Mouse (Mus musculus): ENCODE measurements around the gene 2310030G06Rik. TPM values are rescaled to one million over a fixed set of nuclear protein-coding genes. Genes with fewer than 3 reads are reported as not detected.

Gene 2310030G06Rik
- polyA plus RNA-seq, 1 experiment from 2014 or later: 14.2 TPM

- ATAC-seq (ENCODE audit: insufficient read depth, low FRiP score): no peak
- Histone ChIP-seq H3K36me3 (ENCODE audit: control insufficient read depth, insufficient read depth, low read length) (no peaks in the 10 kb centered on the region), H3K4me2 (ENCODE audit: low read depth, low read length) (0 out of 2 replicates have a peak overlapping the region, but pooled peaks have one; percentile 14), H3K9ac (ENCODE audit: low read length) (no peak overlapping the region; the same call in 1 of the 2 replicates), H3K4me3 (replicated peaks; ENCODE audit: low read length) (no peak overlapping the region), H3K27me3 (ENCODE audit: control insufficient read depth, insufficient read depth, low read length) (no peaks in the 10 kb centered on the region), H3K9me3 (replicated peaks; ENCODE audit: control insufficient read depth, low read length) (no peaks in the 10 kb centered on the region), H3K27ac (ENCODE audit: low read length) (no peak overlapping the region), H3K4me1 (ENCODE audit: control insufficient read depth, insufficient read depth, low read length) (peaks cover 28% of the 10 kb centered on the region)
- WGBS: 48% methylated on average over 8 of the region's 8 CpGs
These were observed 23.9 kb downstream of the 2310030G06Rik start for GRCm38 (mm10) chr9:50722451-50722911.

- no peaks in the 10 kb centered on the region for H3K9me3 ChIP-seq (replicated peaks; ENCODE audit: control insufficient read depth, low read length)
- H3K4me1 ChIP-seq (ENCODE audit: control insufficient read depth, insufficient read depth, low read length): peaks cover 20% of the 10 kb centered on the region
- ATAC-seq (ENCODE audit: insufficient read depth, low FRiP score): no peak
- H3K27me3 ChIP-seq (ENCODE audit: control insufficient read depth, insufficient read depth, low read length): no peaks in the 10 kb centered on the region
- WGBS: 29% methylated on average over 12 of the region's 12 CpGs
- no peaks in the 10 kb centered on the region for H3K36me3 ChIP-seq (ENCODE audit: control insufficient read depth, insufficient read depth, low read length)
- H3K4me2 ChIP-seq (ENCODE audit: low read depth, low read length): no peak overlapping the region
- H3K4me3 ChIP-seq (replicated peaks; ENCODE audit: low read length): no peak overlapping the region
- H3K27ac ChIP-seq (ENCODE audit: low read length): no peak overlapping the region
- no peak overlapping the region; the same call in 1 of the 2 replicates for H3K9ac ChIP-seq (ENCODE audit: low read length)
These were observed 25.3 kb downstream of the 2310030G06Rik start for GRCm38 (mm10) chr9:50721061-50721460.

- Histone ChIP-seq H3K27ac (ENCODE audit: low read length) (no peak overlapping the region), H3K9ac (ENCODE audit: low read length) (no peak overlapping the region), H3K36me3 (ENCODE audit: control insufficient read depth, insufficient read depth, low read length) (no peaks in the 10 kb centered on the region), H3K4me1 (ENCODE audit: control insufficient read depth, insufficient read depth, low read length) (peaks cover 19% of the 10 kb centered on the region), H3K9me3 (replicated peaks; ENCODE audit: control insufficient read depth, low read length) (no peaks in the 10 kb centered on the region), H3K4me2 (ENCODE audit: low read depth, low read length) (no peak overlapping the region), H3K27me3 (ENCODE audit: control insufficient read depth, insufficient read depth, low read length) (no peaks in the 10 kb centered on the region), H3K4me3 (replicated peaks; ENCODE audit: low read length) (no peak overlapping the region)
- 70% methylated on average over 4 of the region's 4 CpGs for WGBS
- ATAC-seq (ENCODE audit: insufficient read depth, low FRiP score): no peak
These were observed 27.5 kb downstream of the 2310030G06Rik start for GRCm38 (mm10) chr9:50718878-50719277.

GRCm38 (mm10) chr9:50714188-50714587 is 32.1 kb downstream of the 2310030G06Rik start:
- H3K9me3 ChIP-seq (replicated peaks; ENCODE audit: control insufficient read depth, low read length): no peaks in the 10 kb centered on the region
- no peak overlapping the region for H3K4me3 ChIP-seq (replicated peaks; ENCODE audit: low read length)
- no peak overlapping the region for H3K4me2 ChIP-seq (ENCODE audit: low read depth, low read length)
- no peak overlapping the region for H3K9ac ChIP-seq (ENCODE audit: low read length)
- WGBS: 32% methylated on average over 4 of the region's 4 CpGs
- H3K27me3 ChIP-seq (ENCODE audit: control insufficient read depth, insufficient read depth, low read length): no peaks in the 10 kb centered on the region
- H3K4me1 ChIP-seq (ENCODE audit: control insufficient read depth, insufficient read depth, low read length): no peaks in the 10 kb centered on the region
- no peak for ATAC-seq (ENCODE audit: insufficient read depth, low FRiP score)
- H3K36me3 ChIP-seq (ENCODE audit: control insufficient read depth, insufficient read depth, low read length): no peaks in the 10 kb centered on the region
- H3K27ac ChIP-seq (ENCODE audit: low read length): no peak overlapping the region

- no peak overlapping the region for H3K27ac ChIP-seq (ENCODE audit: low read length)
- no peak overlapping the region for H3K4me2 ChIP-seq (ENCODE audit: low read depth, low read length)
- 73% methylated on average over 4 of the region's 4 CpGs for WGBS
- H3K9me3 ChIP-seq (replicated peaks; ENCODE audit: control insufficient read depth, low read length): no peaks in the 10 kb centered on the region
- H3K36me3 ChIP-seq (ENCODE audit: control insufficient read depth, insufficient read depth, low read length): no peaks in the 10 kb centered on the region
- H3K27me3 ChIP-seq (ENCODE audit: control insufficient read depth, insufficient read depth, low read length): no peaks in the 10 kb centered on the region
- H3K4me1 ChIP-seq (ENCODE audit: control insufficient read depth, insufficient read depth, low read length): no peaks in the 10 kb centered on the region
- no peak overlapping the region for H3K9ac ChIP-seq (ENCODE audit: low read length)
- ATAC-seq (ENCODE audit: insufficient read depth, low FRiP score): no peak
- H3K4me3 ChIP-seq (replicated peaks; ENCODE audit: low read length): no peak overlapping the region
These were observed 35.0 kb downstream of the 2310030G06Rik start for GRCm38 (mm10) chr9:50711337-50711736.

GRCm38 (mm10) chr9:50709108-50709507 is 37.2 kb downstream of the 2310030G06Rik start:
- 40% methylated on average over 2 of the region's 2 CpGs for WGBS
- H3K9me3 ChIP-seq (replicated peaks; ENCODE audit: control insufficient read depth, low read length): no peaks in the 10 kb centered on the region
- no peaks in the 10 kb centered on the region for H3K27me3 ChIP-seq (ENCODE audit: control insufficient read depth, insufficient read depth, low read length)
- no peak overlapping the region for H3K4me3 ChIP-seq (replicated peaks; ENCODE audit: low read length)
- no peak overlapping the region for H3K9ac ChIP-seq (ENCODE audit: low read length)
- no peak for ATAC-seq (ENCODE audit: insufficient read depth, low FRiP score)
- H3K36me3 ChIP-seq (ENCODE audit: control insufficient read depth, insufficient read depth, low read length): no peaks in the 10 kb centered on the region
- no peaks in the 10 kb centered on the region for H3K4me1 ChIP-seq (ENCODE audit: control insufficient read depth, insufficient read depth, low read length)
- no peak overlapping the region for H3K4me2 ChIP-seq (ENCODE audit: low read depth, low read length)
- no peak overlapping the region for H3K27ac ChIP-seq (ENCODE audit: low read length)

GRCm38 (mm10) chr9:50704907-50705306 is 41.4 kb downstream of the 2310030G06Rik start:
- H3K36me3 ChIP-seq (ENCODE audit: control insufficient read depth, insufficient read depth, low read length): no peaks in the 10 kb centered on the region
- H3K27me3 ChIP-seq (ENCODE audit: control insufficient read depth, insufficient read depth, low read length): no peaks in the 10 kb centered on the region
- H3K4me3 ChIP-seq (replicated peaks; ENCODE audit: low read length): no peak overlapping the region
- no peak overlapping the region for H3K9ac ChIP-seq (ENCODE audit: low read length)
- no peak overlapping the region for H3K4me2 ChIP-seq (ENCODE audit: low read depth, low read length)
- H3K9me3 ChIP-seq (replicated peaks; ENCODE audit: control insufficient read depth, low read length): no peaks in the 10 kb centered on the region
- ATAC-seq (ENCODE audit: insufficient read depth, low FRiP score): no peak
- no peak overlapping the region for H3K27ac ChIP-seq (ENCODE audit: low read length)
- 0 out of 2 replicates have a peak, but pooled peaks cover 5% of the 10 kb centered on the region for H3K4me1 ChIP-seq (ENCODE audit: control insufficient read depth, insufficient read depth, low read length)
- 58% methylated on average over 6 of the region's 6 CpGs for WGBS

- H3K9me3 ChIP-seq (replicated peaks; ENCODE audit: control insufficient read depth, low read length): no peaks in the 10 kb centered on the region
- no peaks in the 10 kb centered on the region for H3K36me3 ChIP-seq (ENCODE audit: control insufficient read depth, insufficient read depth, low read length)
- H3K27me3 ChIP-seq (ENCODE audit: control insufficient read depth, insufficient read depth, low read length): peaks cover 9% of the 10 kb centered on the region; the same call in 1 of the 2 replicates
- no peak overlapping the region for H3K4me3 ChIP-seq (replicated peaks; ENCODE audit: low read length)
- H3K27ac ChIP-seq (ENCODE audit: low read length): no peak overlapping the region; the same call in 1 of the 2 replicates
- WGBS: 48% methylated on average over 11 of the region's 11 CpGs
- peak; percentile 58; the same call in 1 of the 2 replicates for ATAC-seq (ENCODE audit: insufficient read depth, low FRiP score)
- H3K4me2 ChIP-seq (ENCODE audit: low read depth, low read length): no peak overlapping the region
- H3K9ac ChIP-seq (ENCODE audit: low read length): no peak overlapping the region
- H3K4me1 ChIP-seq (ENCODE audit: control insufficient read depth, insufficient read depth, low read length): peaks cover 18% of the 10 kb centered on the region
These were observed 45.2 kb downstream of the 2310030G06Rik start for GRCm38 (mm10) chr9:50700921-50701691.
